Mouse (Mus musculus): ENCODE measurements around the gene Cdc42. TPM values are rescaled to one million over a fixed set of nuclear protein-coding genes. Genes with fewer than 3 reads are reported as not detected.

Gene Cdc42
- polyA plus RNA-seq (2015; fragmentation: Nextera tagmentation; extraction: Ambion mirVana), result 912 and 941 TPM in 2 replicates

- Histone ChIP-seq H3K4me1 (replicated peaks; ENCODE audit: control insufficient read depth, insufficient read depth, low read length) (peaks cover 32% of the 10 kb centered on the region), H3K4me2 (ENCODE audit: low read length) (peak within 1 kb of the TSS; percentile 73), H3K4me3 (replicated peaks; ENCODE audit: low read length) (peak within 1 kb of the TSS; percentile 86), H3K36me3 (ENCODE audit: control insufficient read depth, insufficient read depth) (no peaks in the 10 kb centered on the region), H3K9ac (replicated peaks; ENCODE audit: low read depth, low read length) (peak within 1 kb of the TSS; percentile 99), H3K27ac (ENCODE audit: low read length) (peak within 1 kb of the TSS; percentile 97), H3K27me3 (replicated peaks; ENCODE audit: control insufficient read depth, insufficient read depth, low read length) (no peaks in the 10 kb centered on the region), H3K9me3 (ENCODE audit: control insufficient read depth, low read length) (no peaks in the 10 kb centered on the region)
- peak; percentile 99 for ATAC-seq
- under 1% methylated on average over 35 of the region's 44 CpGs for WGBS
Measured at GRCm38 (mm10) chr4:137357517-137358254, at the start of gene Cdc42. Gene Cdc42, minus strand, starts transcription at chr4:137357720.

- 89% methylated on average over 3 of the region's 3 CpGs for WGBS
- Histone ChIP-seq H3K36me3 (ENCODE audit: control insufficient read depth, insufficient read depth) (no peaks in the 10 kb centered on the region), H3K9ac (replicated peaks; ENCODE audit: low read depth, low read length) (no peak overlapping the region), H3K27me3 (replicated peaks; ENCODE audit: control insufficient read depth, insufficient read depth, low read length) (no peaks in the 10 kb centered on the region), H3K27ac (ENCODE audit: low read length) (no peak overlapping the region), H3K4me3 (replicated peaks; ENCODE audit: low read length) (no peak overlapping the region), H3K9me3 (ENCODE audit: control insufficient read depth, low read length) (no peaks in the 10 kb centered on the region), H3K4me2 (ENCODE audit: low read length) (no peak overlapping the region), H3K4me1 (replicated peaks; ENCODE audit: control insufficient read depth, insufficient read depth, low read length) (no peaks in the 10 kb centered on the region)
- no peak for ATAC-seq
Measured at GRCm38 (mm10) chr4:137405571-137405970, 48.1 kb upstream of the Cdc42 start.

GRCm38 (mm10) chr4:137396641-137397525, 39.4 kb upstream of the Cdc42 start:
- ATAC-seq, result no peak
- H3K9ac ChIP-seq (replicated peaks; ENCODE audit: low read depth, low read length), result no peak overlapping the region
- no peak overlapping the region for H3K27ac ChIP-seq (ENCODE audit: low read length)
- WGBS, result 81% methylated on average over 15 of the region's 15 CpGs
- no peaks in the 10 kb centered on the region for H3K27me3 ChIP-seq (replicated peaks; ENCODE audit: control insufficient read depth, insufficient read depth, low read length)
- no peak overlapping the region for H3K4me3 ChIP-seq (replicated peaks; ENCODE audit: low read length)
- no peaks in the 10 kb centered on the region for H3K4me1 ChIP-seq (replicated peaks; ENCODE audit: control insufficient read depth, insufficient read depth, low read length)
- H3K4me2 ChIP-seq (ENCODE audit: low read length), result no peak overlapping the region
- no peaks in the 10 kb centered on the region for H3K9me3 ChIP-seq (ENCODE audit: control insufficient read depth, low read length)
- no peaks in the 10 kb centered on the region for H3K36me3 ChIP-seq (ENCODE audit: control insufficient read depth, insufficient read depth)

GRCm38 (mm10) chr4:137393378-137394135, 36.0 kb upstream of the Cdc42 start:
- Histone ChIP-seq H3K36me3 (ENCODE audit: control insufficient read depth, insufficient read depth) (no peaks in the 10 kb centered on the region), H3K9ac (replicated peaks; ENCODE audit: low read depth, low read length) (no peak overlapping the region), H3K27ac (ENCODE audit: low read length) (no peak overlapping the region), H3K27me3 (replicated peaks; ENCODE audit: control insufficient read depth, insufficient read depth, low read length) (no peaks in the 10 kb centered on the region), H3K4me2 (ENCODE audit: low read length) (no peak overlapping the region), H3K4me3 (replicated peaks; ENCODE audit: low read length) (no peak overlapping the region), H3K9me3 (ENCODE audit: control insufficient read depth, low read length) (no peaks in the 10 kb centered on the region), H3K4me1 (replicated peaks; ENCODE audit: control insufficient read depth, insufficient read depth, low read length) (peaks cover 4% of the 10 kb centered on the region; the same call in 1 of the 2 replicates)
- 76% methylated on average over 9 of the region's 9 CpGs for WGBS
- no peak for ATAC-seq

- Histone ChIP-seq H3K27me3 (replicated peaks; ENCODE audit: control insufficient read depth, insufficient read depth, low read length) (no peaks in the 10 kb centered on the region), H3K9ac (replicated peaks; ENCODE audit: low read depth, low read length) (no peak overlapping the region), H3K9me3 (ENCODE audit: control insufficient read depth, low read length) (no peaks in the 10 kb centered on the region), H3K4me3 (replicated peaks; ENCODE audit: low read length) (no peak overlapping the region), H3K4me2 (ENCODE audit: low read length) (no peak overlapping the region), H3K27ac (ENCODE audit: low read length) (no peak overlapping the region), H3K36me3 (ENCODE audit: control insufficient read depth, insufficient read depth) (no peaks in the 10 kb centered on the region), H3K4me1 (replicated peaks; ENCODE audit: control insufficient read depth, insufficient read depth, low read length) (peaks cover 4% of the 10 kb centered on the region; the same call in 1 of the 2 replicates)
- 89% methylated on average over 9 of the region's 9 CpGs for WGBS
- no peak for ATAC-seq
Measured at GRCm38 (mm10) chr4:137392874-137393273, 35.4 kb upstream of the Cdc42 start.

GRCm38 (mm10) chr4:137391287-137391686, 33.8 kb upstream of the Cdc42 start:
- Histone ChIP-seq H3K36me3 (ENCODE audit: control insufficient read depth, insufficient read depth) (no peaks in the 10 kb centered on the region), H3K27ac (ENCODE audit: low read length) (no peak overlapping the region), H3K4me3 (replicated peaks; ENCODE audit: low read length) (no peak overlapping the region), H3K4me2 (ENCODE audit: low read length) (no peak overlapping the region), H3K9me3 (ENCODE audit: control insufficient read depth, low read length) (no peaks in the 10 kb centered on the region), H3K9ac (replicated peaks; ENCODE audit: low read depth, low read length) (no peak overlapping the region), H3K27me3 (replicated peaks; ENCODE audit: control insufficient read depth, insufficient read depth, low read length) (no peaks in the 10 kb centered on the region), H3K4me1 (replicated peaks; ENCODE audit: control insufficient read depth, insufficient read depth, low read length) (peaks cover 9% of the 10 kb centered on the region)
- 93% methylated on average over 3 of the region's 3 CpGs for whole genome bisulfite sequencing
- no peak for ATAC-seq

GRCm38 (mm10) chr4:137390196-137390595, 32.7 kb upstream of the Cdc42 start:
- ATAC-seq, result no peak
- Histone ChIP-seq H3K9ac (replicated peaks; ENCODE audit: low read depth, low read length) (no peak overlapping the region), H3K4me3 (replicated peaks; ENCODE audit: low read length) (no peak overlapping the region), H3K27me3 (replicated peaks; ENCODE audit: control insufficient read depth, insufficient read depth, low read length) (no peaks in the 10 kb centered on the region), H3K36me3 (ENCODE audit: control insufficient read depth, insufficient read depth) (no peaks in the 10 kb centered on the region), H3K9me3 (ENCODE audit: control insufficient read depth, low read length) (no peaks in the 10 kb centered on the region), H3K4me2 (ENCODE audit: low read length) (no peak overlapping the region), H3K27ac (ENCODE audit: low read length) (no peak overlapping the region), H3K4me1 (replicated peaks; ENCODE audit: control insufficient read depth, insufficient read depth, low read length) (peaks cover 9% of the 10 kb centered on the region)
- 89% methylated on average over 4 of the region's 4 CpGs for WGBS

GRCm38 (mm10) chr4:137388983-137389382, 31.5 kb upstream of the Cdc42 start:
- no peak overlapping the region for H3K9ac ChIP-seq (replicated peaks; ENCODE audit: low read depth, low read length)
- H3K27ac ChIP-seq (ENCODE audit: low read length), result no peak overlapping the region
- H3K27me3 ChIP-seq (replicated peaks; ENCODE audit: control insufficient read depth, insufficient read depth, low read length), result no peaks in the 10 kb centered on the region
- peak overlapping the region; percentile 77 for H3K4me2 ChIP-seq (ENCODE audit: low read length)
- ATAC-seq, result no peak
- no peaks in the 10 kb centered on the region for H3K9me3 ChIP-seq (ENCODE audit: control insufficient read depth, low read length)
- 38% methylated on average over 6 of the region's 6 CpGs for WGBS
- H3K4me1 ChIP-seq (replicated peaks; ENCODE audit: control insufficient read depth, insufficient read depth, low read length), result peaks cover 9% of the 10 kb centered on the region
- H3K36me3 ChIP-seq (ENCODE audit: control insufficient read depth, insufficient read depth), result no peaks in the 10 kb centered on the region
- peak overlapping the region; percentile 65 for H3K4me3 ChIP-seq (replicated peaks; ENCODE audit: low read length)

Data from forebrain, embryonic 16.5 days (tissue).